Mouse (Mus musculus) heart, adult 11 months (tissue): ENCODE data around the gene Slc44a5.

Experiments
- DNase-seq: peaks from one replicate; pipeline ENCODE4 v3.0.0; 2022

Slc44a5 gene

DNA sequence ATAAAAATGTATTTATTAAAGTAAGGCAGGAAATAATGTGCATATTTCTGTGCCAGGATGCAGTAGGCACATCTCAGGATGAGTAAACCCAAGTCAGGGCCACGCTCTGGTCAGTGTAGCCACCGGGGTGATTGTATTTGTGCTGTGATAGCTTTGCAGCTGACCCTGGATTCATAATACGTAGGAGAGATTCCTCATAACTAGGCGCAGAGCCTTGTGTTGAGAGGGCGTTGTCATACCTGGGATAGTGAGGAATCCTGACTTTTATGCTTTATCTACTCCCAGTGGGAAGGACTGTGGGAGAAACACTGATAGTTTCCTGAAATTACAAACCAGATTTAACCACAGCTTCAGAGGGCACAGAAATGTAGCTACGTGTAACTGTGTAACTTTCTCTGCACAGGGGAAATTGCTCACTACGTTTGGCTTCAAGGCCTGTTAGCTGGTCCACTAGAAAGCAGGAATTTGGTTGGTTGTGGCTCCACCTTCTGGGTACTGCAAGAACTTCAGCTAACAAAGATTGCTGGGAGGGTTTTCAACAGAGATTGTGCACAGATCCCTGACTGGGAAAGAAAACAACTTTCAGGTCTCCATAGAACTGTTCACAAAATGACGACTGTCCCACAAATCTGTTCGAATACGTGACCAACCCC lies 253.0 kb downstream of the Slc44a5 start:
- DNase-seq: peak; percentile 83

DNA sequence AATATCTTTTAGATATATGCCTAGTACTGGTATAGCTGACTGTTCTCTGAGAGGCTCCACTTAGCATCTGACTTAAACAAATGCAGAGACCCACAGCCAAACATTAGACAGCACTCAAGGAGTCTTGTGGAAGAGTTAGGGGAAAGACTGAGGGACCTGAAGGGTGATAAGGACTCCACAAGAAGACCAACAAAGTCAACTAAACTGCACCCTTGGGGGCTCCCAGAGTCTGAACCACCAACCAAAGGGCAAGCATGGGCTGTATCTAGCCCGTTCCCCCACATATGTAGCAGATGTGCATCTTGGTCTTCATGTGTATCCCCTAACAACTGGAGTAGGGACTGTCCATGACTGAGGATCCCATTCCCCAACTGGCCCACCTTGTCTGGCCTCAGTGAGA lies 271.7 kb downstream of the Slc44a5 start:
- DNase-seq: peak; percentile 68

DNA sequence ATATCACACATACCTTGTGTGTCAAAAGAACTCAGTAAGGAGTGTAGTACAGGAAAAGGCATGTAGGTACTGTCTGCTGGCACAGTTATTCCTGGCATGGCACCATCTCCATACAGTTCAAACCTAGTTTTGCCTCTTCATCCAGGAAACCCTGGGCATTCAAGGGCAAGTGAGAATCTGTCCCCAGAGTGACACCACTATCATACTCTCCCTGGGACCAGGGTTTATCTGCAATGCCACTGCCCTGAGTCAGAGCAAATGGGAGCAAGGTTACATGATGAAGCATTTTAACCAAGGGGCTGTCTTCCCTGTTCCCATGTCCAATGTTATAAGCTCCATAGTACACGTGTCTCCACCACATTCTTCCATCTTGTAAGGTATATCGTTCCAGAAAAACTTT lies 278.2 kb downstream of the Slc44a5 start:
- DNase-seq: no peak

DNA sequence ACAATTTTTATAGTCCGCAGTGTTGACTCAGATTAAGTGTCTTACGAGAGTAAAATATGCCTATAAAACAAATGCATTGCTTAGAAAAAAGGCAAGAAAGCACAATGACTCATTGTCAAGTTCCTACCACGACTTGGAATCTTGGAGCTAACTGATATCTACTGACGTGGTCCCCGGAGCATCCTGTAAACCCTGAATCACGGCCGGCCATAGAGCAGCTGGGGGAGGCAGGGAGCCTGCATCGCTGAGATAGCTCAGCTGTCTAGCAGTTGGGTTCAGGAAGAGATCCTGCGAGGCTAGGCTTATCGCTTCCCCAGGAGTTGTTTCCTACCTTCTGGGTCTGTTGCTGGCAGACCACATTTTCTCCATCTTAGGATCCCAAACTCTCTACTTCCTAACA lies 279.0 kb downstream of the Slc44a5 start:
- DNase-seq: peak; percentile 34

DNA sequence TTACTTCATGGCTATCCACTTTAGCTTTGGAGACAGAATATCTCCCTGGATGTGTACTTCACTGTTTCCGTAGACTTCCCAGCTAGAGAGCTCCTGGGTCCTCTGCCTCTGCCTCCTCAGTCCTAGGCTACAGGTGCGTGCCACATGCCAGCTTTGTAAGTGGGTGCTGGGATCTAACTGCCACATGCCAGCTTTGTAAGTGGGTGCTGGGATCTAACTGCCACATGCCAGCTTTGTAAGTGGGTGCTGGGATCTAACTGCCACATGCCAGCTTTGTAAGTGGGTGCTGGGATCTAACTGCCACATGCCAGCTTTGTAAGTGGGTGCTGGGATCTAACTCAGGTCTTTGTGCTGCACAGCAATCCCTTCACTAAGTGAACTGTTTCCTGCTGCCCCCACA lies 281.0 kb downstream of the Slc44a5 start:
- DNase-seq: peak; percentile 86

DNA sequence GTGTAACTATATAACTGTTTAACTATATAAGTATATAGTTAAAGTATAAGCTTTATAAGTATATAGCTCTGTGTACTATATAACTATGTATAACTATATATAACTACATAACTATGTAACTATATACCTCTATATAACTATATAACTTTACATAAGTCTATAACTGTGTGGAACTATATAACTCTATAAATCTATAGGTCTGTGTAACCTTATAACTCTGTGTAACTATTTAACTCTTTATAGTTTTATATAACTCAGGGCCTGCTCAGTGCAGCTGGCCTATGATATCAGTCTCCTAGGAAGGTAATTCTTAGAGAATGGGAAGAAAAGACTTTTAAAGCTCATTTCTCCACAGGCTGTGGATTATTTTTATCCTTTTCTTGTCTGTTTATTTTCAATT lies 284.1 kb downstream of the Slc44a5 start:
- DNase-seq: no peak

DNA sequence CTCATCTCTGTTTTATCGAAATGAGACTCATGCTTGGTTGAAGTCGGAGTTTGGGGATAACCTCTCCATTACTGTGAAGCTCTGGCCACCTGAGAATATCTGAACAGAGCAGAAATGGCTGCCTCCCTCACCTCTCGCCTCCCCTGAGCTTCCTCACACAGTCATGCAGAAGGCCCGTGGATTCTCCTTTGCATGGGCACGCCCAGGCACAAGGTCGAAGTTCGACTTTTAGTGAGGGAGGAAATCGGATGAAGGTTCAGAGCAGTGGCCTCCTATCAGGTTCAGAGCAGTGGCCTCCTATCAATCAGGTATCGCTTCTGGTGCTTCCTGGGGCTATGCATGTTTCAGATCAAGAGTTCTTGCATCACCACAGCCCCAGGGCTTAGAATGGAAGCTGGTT lies 295.1 kb downstream of the Slc44a5 start:
- no peak for DNase-seq

DNA sequence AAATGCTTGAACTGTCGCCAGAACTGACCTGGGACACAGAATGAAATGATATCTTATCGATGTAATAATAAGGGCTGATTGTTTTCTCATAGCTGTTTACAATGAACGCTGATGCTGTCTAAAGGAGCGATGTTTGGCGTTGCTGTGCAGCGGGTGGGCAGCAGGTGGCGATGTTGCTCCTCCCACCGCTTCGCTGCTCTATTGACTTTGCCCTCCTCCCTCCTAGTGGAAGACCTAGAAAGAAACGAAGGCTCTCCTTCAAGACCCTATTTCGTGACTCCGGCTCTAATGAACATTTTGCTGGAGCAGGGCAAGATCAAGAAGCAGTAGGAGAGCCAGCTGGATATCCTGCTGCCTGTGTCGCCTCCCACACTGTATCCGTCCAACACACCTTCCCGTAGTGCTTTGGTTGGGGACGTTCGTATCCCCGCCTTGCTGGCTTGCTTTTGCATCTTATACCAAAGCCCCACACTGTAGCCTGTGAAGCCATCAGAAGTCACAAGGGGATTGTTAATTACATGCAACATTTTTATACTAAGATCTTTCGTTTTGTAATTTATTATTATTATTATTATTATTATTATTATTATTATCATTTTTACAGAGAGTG lies 296.6 kb downstream of the Slc44a5 start:
- DNase-seq: no peak

DNA sequence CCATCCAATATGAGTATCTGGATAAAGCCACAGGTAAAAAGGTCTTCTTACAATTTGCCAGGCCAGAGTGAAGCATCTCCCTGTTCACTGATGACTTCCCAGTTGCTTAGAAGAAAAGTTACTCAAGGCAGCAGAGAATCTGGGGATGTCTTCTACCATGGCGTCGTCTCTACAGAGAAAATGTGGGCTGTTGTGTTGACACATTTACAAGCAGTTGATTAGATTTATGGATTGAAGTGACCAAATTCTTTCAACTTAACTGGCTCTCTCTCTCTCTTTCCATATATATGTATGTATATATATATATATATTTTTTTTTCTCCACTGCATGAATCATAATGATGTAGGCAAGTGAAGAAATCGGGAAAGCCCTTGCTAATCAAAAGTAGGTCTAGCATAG lies 301.4 kb downstream of the Slc44a5 start:
- no peak for DNase-seq

DNA sequence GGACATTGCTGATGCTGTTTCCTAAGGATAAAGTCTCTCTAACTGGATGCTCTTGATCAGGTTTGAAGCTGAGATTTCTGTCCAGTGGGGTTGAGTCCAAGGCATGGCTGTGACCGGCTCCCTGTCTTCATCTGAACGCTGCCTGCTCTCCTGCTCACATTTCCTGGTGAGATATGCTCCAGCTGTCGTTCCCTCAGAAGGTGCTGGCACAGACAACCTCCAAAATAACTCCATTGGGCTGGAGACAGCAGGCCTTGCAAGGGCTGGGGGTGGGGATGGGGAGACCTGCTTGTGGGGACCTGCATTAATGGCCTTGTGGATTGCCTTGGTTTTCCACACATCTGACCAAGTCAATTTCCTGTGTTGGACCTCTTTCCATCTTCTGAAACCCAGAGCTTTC lies 311.0 kb downstream of the Slc44a5 start:
- no peak for DNase-seq

DNA sequence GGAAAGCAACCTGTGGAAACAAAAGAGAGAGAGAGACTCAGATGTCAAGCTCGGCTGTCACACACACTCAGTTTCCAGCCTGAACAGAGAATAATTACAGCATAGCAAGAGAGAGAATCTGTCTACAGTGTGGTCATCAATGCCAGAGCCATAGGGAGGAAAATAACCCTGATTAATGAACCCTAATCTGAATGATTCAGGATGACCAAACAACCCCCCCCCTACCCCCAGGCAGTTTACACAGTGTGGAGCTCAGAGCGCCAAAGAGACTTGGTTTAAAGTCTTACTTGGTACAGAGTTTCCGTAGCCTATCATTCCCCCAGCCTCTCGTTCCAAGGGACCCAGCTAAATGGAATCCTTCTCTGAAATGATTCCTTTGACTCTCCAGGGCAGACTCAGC lies 312.1 kb downstream of the Slc44a5 start:
- DNase-seq: no peak

DNA sequence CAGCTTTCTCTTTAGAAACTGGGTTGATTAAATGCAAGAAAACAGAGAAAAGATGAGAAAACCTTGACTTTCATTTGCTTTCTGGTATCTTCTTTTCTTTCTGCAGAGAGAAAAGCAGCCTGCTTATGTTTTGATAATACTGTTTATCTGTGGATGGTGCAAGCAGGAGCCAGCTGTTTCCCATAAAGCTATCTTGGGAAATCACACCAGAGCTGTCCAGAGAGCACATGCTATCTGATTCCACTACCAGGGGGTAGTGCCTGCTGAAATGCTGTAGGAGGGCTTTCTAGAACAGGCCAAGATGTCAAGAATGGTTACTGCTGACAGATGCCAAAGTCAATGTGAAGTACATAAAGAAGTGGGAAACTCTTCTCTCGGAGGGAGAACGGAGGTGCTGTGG lies 314.0 kb downstream of the Slc44a5 start:
- DNase-seq: no peak

DNA sequence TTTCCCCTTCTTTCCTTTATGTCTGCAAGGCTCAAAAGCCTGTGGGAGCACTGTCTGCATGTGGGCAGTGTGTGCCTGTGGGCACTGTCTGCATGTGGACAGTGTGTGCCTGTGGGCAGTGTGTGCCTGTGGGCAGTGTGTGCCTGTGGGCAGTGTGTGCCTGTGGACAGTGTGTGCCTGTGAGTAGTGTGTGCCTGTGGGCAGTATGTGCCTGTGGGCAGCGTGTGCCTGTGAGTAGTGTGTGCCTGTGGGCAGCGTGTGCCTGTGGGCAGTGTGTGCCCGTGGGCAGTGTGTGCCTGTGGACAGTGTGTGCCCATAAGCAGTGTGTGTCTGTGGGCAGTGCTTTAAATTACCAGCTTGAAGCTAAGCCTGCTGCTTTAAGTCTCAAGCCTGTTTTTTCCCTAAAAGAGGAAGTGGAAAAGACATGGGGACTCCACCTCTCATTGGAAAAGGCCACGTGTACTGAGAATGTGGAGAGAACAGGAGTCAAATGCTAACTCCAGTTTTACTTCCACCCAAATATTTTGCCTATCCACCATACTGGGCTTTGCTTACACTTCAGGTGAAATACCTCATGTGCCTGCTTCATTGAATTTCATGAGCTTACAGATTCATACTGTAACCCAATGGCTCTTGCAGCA lies 315.3 kb downstream of the Slc44a5 start:
- no peak for DNase-seq

DNA sequence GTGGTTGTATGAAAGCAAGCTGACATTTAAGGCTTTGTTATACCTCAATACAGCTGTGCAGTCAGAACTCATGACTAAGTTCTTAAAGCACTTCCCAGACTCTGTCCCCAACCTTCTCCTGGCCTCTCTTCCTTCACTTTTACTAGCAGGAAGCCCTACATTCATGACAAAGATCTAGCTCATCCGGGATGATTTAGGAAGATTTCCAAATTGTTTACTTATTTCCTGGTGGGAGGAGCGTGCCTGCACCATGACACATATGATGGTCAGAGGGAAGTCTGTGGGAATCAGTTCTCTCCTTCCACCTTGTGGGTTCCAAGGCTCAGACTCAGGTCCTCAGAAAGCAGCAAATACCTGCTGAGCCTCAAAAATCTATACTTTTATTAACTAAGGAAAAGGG lies 317.1 kb downstream of the Slc44a5 start:
- DNase-seq: no peak

DNA sequence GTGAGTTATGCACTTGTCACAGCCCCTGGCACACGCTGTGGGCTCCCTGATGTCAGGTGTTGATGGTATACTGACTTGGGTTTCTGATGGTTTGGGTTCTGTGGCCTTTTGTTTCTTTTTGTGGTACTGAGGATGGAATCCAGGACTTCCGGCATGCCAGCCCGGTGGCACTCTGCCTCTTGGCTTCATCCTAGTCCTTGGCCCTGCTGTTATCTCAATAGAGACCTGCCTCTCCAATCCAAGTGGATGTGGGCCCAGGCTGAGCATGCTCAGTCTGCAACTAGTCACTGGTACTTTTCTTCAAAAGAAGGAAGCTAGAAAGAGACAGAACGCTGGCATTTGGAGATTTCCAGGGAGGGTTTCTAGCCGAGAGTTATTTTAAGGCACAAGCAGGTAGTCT lies 318.9 kb downstream of the Slc44a5 start:
- no peak for DNase-seq

DNA sequence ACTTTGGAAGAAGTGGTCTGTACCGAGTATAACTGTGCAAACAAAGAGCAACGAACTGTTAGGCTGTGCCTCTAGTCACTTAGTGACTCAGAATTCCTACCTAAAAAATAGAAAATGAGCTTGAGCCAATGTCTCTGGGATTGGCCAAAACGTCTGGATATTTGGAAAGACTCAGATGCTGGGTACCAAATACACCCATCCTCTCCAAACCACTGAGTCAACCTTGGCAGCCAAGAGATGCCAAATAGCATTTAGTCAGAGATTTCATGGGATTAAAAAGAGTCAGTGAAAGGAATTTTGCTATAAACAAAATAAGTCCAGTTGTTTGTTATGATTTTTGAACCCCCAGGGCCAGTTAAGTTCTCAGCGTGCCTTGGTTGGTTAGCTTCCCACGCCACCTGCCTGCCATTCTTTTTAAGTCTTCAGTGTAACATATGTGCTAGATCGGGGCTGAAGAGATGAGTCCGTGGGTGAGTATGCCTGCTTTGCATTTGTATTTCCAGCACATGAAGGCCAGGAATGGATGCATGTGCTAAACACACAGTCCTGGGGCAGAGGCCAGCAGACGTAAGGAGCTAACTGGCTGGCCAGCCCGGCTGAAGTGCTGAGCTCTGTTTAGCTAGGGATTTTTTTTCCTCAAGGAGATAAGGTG lies 320.7 kb downstream of the Slc44a5 start:
- no peak for DNase-seq

DNA sequence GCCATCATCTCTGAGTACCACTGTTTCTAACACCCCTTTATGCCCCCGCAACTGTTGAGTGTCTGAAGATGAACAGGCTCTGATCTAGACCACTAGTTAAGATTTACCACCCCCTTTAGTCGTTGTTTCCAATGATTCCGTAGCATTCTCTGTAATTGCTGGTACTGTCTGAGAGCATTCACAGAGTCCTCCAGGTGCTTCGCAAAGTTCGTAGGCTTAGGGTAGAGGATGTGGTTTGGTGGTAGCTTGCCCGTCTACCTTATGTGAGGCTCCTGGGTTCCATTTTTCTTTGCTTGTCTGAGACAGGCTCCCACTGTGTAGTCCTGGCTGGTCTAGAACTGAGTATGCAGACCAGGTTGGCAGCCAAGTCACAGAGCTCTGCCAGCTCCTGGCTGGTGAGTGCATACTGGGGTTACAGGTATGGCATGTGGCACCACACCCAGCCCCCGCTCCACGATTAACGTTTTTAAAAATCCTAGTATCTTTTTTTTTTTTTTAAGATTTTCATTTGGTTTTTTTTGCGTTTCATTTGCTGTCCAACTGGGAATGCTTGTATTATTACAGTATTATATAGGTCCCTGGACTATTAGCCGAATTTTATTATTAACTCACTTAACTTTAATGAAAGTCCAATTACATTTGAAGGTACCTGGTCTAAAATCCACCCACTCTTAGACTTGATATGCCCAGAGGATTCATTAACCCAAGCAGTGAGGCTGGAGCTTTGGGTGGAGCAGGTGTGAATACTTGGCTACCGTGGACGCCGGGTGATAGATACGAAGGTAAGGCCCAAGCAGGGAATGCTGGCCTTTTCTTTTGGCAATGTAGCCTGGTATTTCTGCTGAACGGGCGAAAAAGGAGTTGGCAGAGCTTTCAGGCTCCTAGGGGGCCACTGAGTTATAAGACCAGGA lies 321.9 kb downstream of the Slc44a5 start:
- DNase-seq: no peak

DNA sequence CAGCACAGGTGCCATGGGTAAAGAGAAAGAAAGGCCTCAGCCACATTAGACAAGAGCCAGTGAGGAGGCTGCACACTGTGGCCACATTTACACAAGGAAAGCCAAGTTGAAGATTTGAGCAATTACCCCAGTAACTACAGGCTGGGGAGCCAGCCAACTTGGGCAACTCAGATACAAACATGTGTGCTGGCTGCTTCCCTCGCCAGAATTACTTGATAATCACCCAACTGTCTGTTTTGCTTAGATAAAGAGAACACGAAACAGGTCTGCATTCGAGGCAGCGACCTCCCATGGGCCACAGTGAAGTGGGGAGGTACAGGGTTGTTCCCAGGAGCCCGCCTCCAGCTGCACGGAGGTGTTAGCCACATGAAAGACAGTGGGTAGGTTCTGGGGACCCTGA lies 324.3 kb downstream of the Slc44a5 start:
- no peak for DNase-seq

DNA sequence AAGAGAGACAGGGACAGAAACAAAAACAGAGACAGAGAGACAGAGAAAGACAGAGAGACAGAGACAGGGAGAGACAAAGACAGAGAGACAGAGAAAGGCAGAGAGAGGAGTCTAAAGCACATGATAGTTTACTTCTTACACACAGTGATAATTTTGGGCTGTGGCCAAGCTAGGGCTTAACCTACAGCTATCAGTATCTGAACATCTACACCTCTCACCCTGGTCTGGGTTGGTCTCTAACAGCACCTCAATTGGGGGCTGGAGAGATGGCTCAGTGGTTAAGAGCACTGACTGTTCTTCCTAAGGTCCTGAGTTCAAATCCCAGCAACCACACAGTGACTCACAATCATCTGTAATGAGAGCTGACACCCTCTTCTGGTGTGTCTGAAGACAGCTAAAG lies 325.3 kb downstream of the Slc44a5 start:
- DNase-seq: no peak

DNA sequence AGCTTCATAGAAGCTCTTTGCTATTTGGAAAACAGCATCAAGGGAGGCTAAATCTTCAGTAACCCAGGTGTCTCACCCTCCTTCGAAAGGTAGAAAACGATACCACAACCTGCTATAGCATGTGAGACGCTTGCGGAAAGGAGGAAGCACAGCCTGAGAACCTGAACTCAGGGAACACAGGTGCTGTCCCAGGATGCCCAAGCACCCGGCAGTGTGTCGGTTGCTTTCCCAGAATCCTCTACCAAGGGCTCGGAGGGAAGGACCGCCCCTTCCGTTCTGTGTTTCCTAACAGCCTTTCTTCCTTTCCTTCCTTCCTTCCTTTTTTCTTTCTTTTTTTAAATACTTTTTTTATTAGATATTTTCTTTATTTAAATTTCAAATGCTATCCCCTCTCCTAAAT lies 326.8 kb downstream of the Slc44a5 start:
- DNase-seq: no peak

DNA sequence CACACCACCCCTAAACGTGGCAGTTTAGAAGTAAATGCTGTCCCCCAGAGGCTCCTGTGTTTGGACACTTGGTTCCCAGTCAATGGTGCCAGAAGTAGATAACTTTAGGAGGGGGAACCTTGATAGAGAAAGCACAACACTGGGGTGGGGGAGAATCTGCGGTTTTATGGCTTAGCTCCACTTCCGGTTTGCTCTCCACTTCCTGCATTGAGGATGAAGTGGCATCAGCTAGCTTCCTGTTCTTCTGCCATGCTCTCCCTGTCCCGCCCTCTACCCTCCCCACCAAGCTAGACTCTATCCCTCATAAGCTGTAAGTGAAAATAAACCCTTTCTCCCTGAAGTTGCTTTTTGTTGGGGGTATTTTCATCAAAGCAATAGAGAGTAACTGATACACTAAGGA lies 327.9 kb downstream of the Slc44a5 start:
- DNase-seq: no peak

DNA sequence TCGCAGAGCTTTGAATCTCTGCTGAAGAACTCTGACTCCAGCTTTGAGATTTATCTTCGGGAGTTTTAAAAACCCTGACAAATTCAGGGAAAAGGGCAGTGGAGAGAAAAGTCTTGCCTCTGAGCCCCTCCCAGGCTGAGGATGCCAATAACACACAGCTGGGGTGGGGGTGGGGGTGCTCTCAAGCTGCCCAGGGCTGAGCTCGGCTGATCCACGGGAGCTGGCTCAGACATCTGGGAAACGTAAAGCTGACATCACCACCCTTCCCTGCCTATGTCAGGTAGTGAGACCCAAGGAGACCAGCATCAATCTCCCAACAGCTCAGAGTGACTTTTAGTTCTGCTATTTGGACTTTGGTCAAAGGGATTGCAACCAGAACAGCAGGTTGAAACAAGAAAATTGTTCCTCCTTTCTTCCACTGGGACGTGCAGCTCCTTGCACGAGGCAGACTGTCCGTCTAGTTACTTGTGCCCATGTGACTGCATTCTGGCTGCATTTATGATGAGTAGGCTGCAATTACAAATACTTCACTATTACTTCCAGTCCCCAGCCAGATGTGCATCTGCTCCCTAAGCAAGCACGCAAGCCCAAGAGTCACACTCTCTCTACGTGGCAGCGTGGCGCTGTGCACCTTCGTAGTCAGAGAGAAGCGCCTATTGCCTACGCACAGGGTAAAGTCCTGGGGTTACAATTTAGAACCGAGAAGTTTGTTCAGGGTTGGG lies 332.1 kb downstream of the Slc44a5 start:
- DNase-seq: no peak
